Comparison of ENCODE assay signal across 8 mouse cellular contexts in the genomic region with DNA sequence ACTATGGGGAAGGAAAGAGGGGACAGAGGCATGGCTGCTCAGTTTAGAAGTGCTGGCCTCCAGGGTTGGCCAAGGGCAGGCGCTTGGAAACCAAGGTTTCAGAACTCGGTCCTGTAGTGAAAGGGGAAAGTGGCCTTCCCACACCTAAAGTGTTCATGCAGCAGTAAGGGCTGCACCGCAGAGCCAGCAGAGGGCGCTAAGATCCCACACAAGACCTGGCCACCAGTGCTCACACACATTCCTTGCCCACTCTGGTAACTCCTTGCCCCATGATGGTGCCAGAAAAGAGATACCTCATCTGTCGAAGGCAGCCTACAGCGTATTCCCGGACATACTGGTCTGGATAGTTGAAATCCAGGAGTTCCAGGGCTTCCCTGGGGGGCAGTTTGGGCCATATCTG. TPM values are rescaled to one million over a fixed set of nuclear protein-coding genes. Genes with fewer than 3 reads are reported as not detected.
DNase-seq lines count a peak whose midpoint lies in the region; ATAC-seq lines count a peak whose summit lies in the region.

No protein-coding gene starts in this region.

- no peak overlapping the region for H3K4me3 ChIP-seq in hindbrain, embryonic 12.5 days

- no peak overlapping the region for H3K27ac ChIP-seq in hindbrain, embryonic 12.5 days

- peak; percentile 63 for ATAC-seq in hindbrain, embryonic 12.5 days (ENCODE audit: low FRiP score)

- peaks cover 10% of the 10 kb centered on the region; the same call in 1 of the 2 replicates for H3K36me3 ChIP-seq in hindbrain, embryonic 12.5 days

- H3K27me3 ChIP-seq in hindbrain, embryonic 12.5 days = no peaks in the 10 kb centered on the region

- 51% methylated on average over 7 of the region's 7 CpGs for WGBS in hindbrain, embryonic 12.5 days

- H3K9ac ChIP-seq in hindbrain, embryonic 12.5 days = no peak overlapping the region

- peak; percentile 46 for DNase-seq in Muller cell, postnatal 12 days (ENCODE audit: inconsistent ontology term)
- DNase-seq in cerebellum, adult 9-10 months = peak; percentile 79
- peak; percentile 52 to 85 for DNase-seq in frontal cortex, adult 2 months (ENCODE audit: extremely low spot score in 1 of 2, low spot score in 1 of 2)
- peak; percentile 84 to 86 for DNase-seq in layer of hippocampus, postnatal 10 days (ENCODE audit: low spot score in 2 of 2)
- DNase-seq in lung, postnatal 25 days (ENCODE audit: low spot score) = peak; percentile 69
- DNase-seq in right cerebral cortex, adult 2 months (ENCODE audit: low spot score in 2 of 2) = peak; percentile 81 to 83
- peak; percentile 61 for DNase-seq in urinary bladder, adult 2 months (ENCODE audit: low spot score)

- H3K9me3 ChIP-seq in hindbrain, embryonic 12.5 days (replicated peaks) = no peaks in the 10 kb centered on the region

- H3K4me1 ChIP-seq in hindbrain, embryonic 12.5 days = no peaks in the 10 kb centered on the region

- H3K4me2 ChIP-seq in hindbrain, embryonic 12.5 days (replicated peaks) = no peak overlapping the region

RNA-seq across cellular contexts. Expression of a gene that starts 27.0 kb away (rescaled TPM):
- not detected in 2 replicates for polyA plus RNA-seq in frontal cortex, adult 2 months (2012; rRNA removed)
- not detected in 2 replicates for polyA plus RNA-seq in hindbrain, embryonic 12.5 days (2016; fragmentation: Nextera tagmentation; extraction: Ambion mirVana)
- total RNA-seq in layer of hippocampus, postnatal 10 days (2021) = under 1 TPM in 1 of 2 experiments, not detected in 1; 0.22 TPM
- polyA plus RNA-seq in urinary bladder, adult 2 months (2012; rRNA removed) = not detected in 2 replicates
